Mouse (Mus musculus) liver, adult 2 months (tissue): ENCODE measurements around the gene Cnn2. TPM values are rescaled to one million over a fixed set of nuclear protein-coding genes. Genes with fewer than 3 reads are reported as not detected.
A peak's percentile ranks its signal among the peaks of the same experiment; 100 is the strongest.

Experiments used
- DNase-seq: peaks from one replicate; pipeline ENCODE4 v3.0.0-alpha.2; 2011; ENCODE audit warnings: low read depth, low spot score; ENCODE audit errors: extremely low read depth
- H3K27ac ChIP-seq: fragments of 200-500 bp; replicated peaks from 2 replicates; pipeline ENCODE4 v1.5.1; 2012; ENCODE audit warnings: low read depth, mild to moderate bottlenecking, control low read depth, inconsistent platforms, low read length; ENCODE audit not compliant: insufficient read depth
- H3K27me3 ChIP-seq: fragments of 200-500 bp; 2 replicates; pipeline ENCODE4 v1.6.1; 2012; ENCODE audit warnings: mild to moderate bottlenecking, moderate library complexity, low read length, inconsistent platforms; ENCODE audit not compliant: control insufficient read depth, insufficient read depth
- H3K36me3 ChIP-seq: fragments of 200-500 bp; 2 replicates; pipeline ENCODE4 v1.6.1; 2012; ENCODE audit warnings: low read length, inconsistent platforms; ENCODE audit not compliant: control insufficient read depth, insufficient read depth
- H3K4me1 ChIP-seq: fragments of 200-500 bp; 2 replicates; pipeline ENCODE4 v1.6.1; 2011; ENCODE audit warnings: low read length; ENCODE audit not compliant: control insufficient read depth, insufficient read depth
- H3K4me3 ChIP-seq: fragments of 200-500 bp; 2 replicates; pipeline ENCODE4 v1.5.1; 2011; ENCODE audit warnings: low read depth, mild to moderate bottlenecking, control low read depth, low read length, moderate library complexity; ENCODE audit not compliant: insufficient read depth
- H3K79me2 ChIP-seq: fragments of 200-500 bp; 2 replicates; pipeline ENCODE4 v1.6.1; 2012; ENCODE audit warnings: inconsistent platforms, mild to moderate bottlenecking, low read length, moderate library complexity; ENCODE audit not compliant: control insufficient read depth, insufficient read depth
- H3K9ac ChIP-seq: fragments of 200-500 bp; 2 replicates; pipeline ENCODE4 v1.6.1; 2012; ENCODE audit warnings: low read depth, mild to moderate bottlenecking, control low read depth, inconsistent platforms, low read length
- CTCF ChIP-seq: fragments of 200-500 bp; IDR thresholded peaks from 2 replicates; pipeline ENCODE4 v1.5.1; 2011; ENCODE audit warnings: low read depth, low read length, control low read depth
- POLR2A ChIP-seq: fragments of 200-500 bp; IDR thresholded peaks from 2 replicates; pipeline ENCODE4 v1.6.1; 2011; ENCODE audit warnings: low read length, control low read depth; ENCODE audit not compliant: insufficient read depth; ENCODE audit errors: extremely low read depth
- WGBS: fragments of 180-500 bp; shearing (Covaris S2); methylation state at CpG from one replicate; pipeline ENCODE4 v1.1.7; 2018; 5-methylcytosine and 5-hydroxymethylcytosine counted together
- polyA plus RNA-seq: library from polyadenylated mRNA; depleted of rRNA; stranded (reverse); fragments of >200 nt; gene quantifications from 2 replicates; pipeline ENCODE4 v1.2.3, GENCODE M21; 2012
- total RNA-seq: library from RNA; depleted of rRNA; stranded (reverse); fragments of >200 nt; gene quantifications from 2 replicates; pipeline ENCODE4 v1.2.3, GENCODE M21; 2014

The Cnn2 gene
- total and polyA plus RNA-seq, 2 experiments: 5.2 to 9.8 TPM

- WGBS: 94% methylated on average over 27 of the region's 28 CpGs
- H3K9ac ChIP-seq: no peak overlapping the region
Measured at GRCm38 (mm10) chr10:79977324-79977723, 11.1 kb upstream of the Cnn2 start.

GRCm38 (mm10) chr10:79978061-79978460, 10.3 kb upstream of the Cnn2 start:
- WGBS: 97% methylated on average over 21 of the region's 21 CpGs
- TF ChIP-seq CTCF (no peak), POLR2A (no peak)
- H3K27me3 ChIP-seq: no peaks in the 10 kb centered on the region
- H3K9ac ChIP-seq: no peak overlapping the region
- H3K79me2 ChIP-seq: peaks cover 20% of the 10 kb centered on the region; the same call in 1 of the 2 replicates
- no peak overlapping the region for H3K4me3 ChIP-seq
- peaks cover 31% of the 10 kb centered on the region for H3K36me3 ChIP-seq
- peaks cover 8% of the 10 kb centered on the region for H3K4me1 ChIP-seq
- no peak overlapping the region for H3K27ac ChIP-seq
- DNase-seq: no peak

More at GRCm38 (mm10) chr10:79977324-79977723, 11.1 kb upstream of the Cnn2 start:
- no peaks in the 10 kb centered on the region for H3K27me3 ChIP-seq
- H3K79me2 ChIP-seq: peaks cover 12% of the 10 kb centered on the region; the same call in 1 of the 2 replicates
- peaks cover 3% of the 10 kb centered on the region for H3K4me1 ChIP-seq
- no peak overlapping the region for H3K27ac ChIP-seq
- peaks cover 31% of the 10 kb centered on the region for H3K36me3 ChIP-seq
- TF ChIP-seq CTCF (no peak), POLR2A (no peak)
- no peak overlapping the region for H3K4me3 ChIP-seq
- DNase-seq: no peak

GRCm38 (mm10) chr10:79979401-79980155, 8.8 kb upstream of the Cnn2 start:
- Histone ChIP-seq H3K9ac (no peak overlapping the region), H3K27ac (no peak overlapping the region), H3K36me3 (peaks cover 31% of the 10 kb centered on the region), H3K79me2 (peaks cover 24% of the 10 kb centered on the region; the same call in 1 of the 2 replicates), H3K4me1 (peaks cover 9% of the 10 kb centered on the region), H3K4me3 (no peak overlapping the region), H3K27me3 (no peaks in the 10 kb centered on the region)
- TF ChIP-seq POLR2A (no peak), CTCF (no peak)
- WGBS: 95% methylated on average over 22 of the region's 22 CpGs
- DNase-seq: no peak

GRCm38 (mm10) chr10:79983205-79983604, 5.2 kb upstream of the Cnn2 start:
- Histone ChIP-seq H3K4me3 (peak overlapping the region; percentile 90), H3K36me3 (peaks cover 6% of the 10 kb centered on the region; the same call in 1 of the 2 replicates), H3K27ac (peak overlapping the region; percentile 88), H3K4me1 (peaks cover 21% of the 10 kb centered on the region), H3K27me3 (no peaks in the 10 kb centered on the region), H3K9ac (peak overlapping the region; percentile 85), H3K79me2 (peaks cover 24% of the 10 kb centered on the region; the same call in 1 of the 2 replicates)
- 11% methylated on average over 5 of the region's 5 CpGs for WGBS
- peak; percentile 56 for DNase-seq
- no peak for TF ChIP-seq CTCF
- TF ChIP-seq POLR2A: no peak

- Histone ChIP-seq H3K4me3 (peak overlapping the region; percentile 90), H3K4me1 (peaks cover 21% of the 10 kb centered on the region), H3K27me3 (no peaks in the 10 kb centered on the region), H3K36me3 (peaks cover 3% of the 10 kb centered on the region; the same call in 1 of the 2 replicates), H3K9ac (peak overlapping the region; percentile 85), H3K27ac (peak overlapping the region; percentile 88), H3K79me2 (peaks cover 24% of the 10 kb centered on the region; the same call in 1 of the 2 replicates)
- TF ChIP-seq CTCF (no peak), POLR2A (0 out of 2 replicates have a peak, but pooled peaks have one; percentile 35)
- 0% methylated on average over 18 of the region's 21 CpGs for WGBS
- DNase-seq: peak; percentile 82
Measured at GRCm38 (mm10) chr10:79983670-79984069, 4.7 kb upstream of the Cnn2 start.
